Mouse (Mus musculus) liver, embryonic 16.5 days (tissue): ENCODE results near the gene Rbfox2. TPM values are rescaled to one million over a fixed set of nuclear protein-coding genes. Genes with fewer than 3 reads are reported as not detected.

Experiments used
- ATAC-seq: fragments of 200-750 bp; cut with Nextera tagmentation; 2 replicates; pipeline ENCODE4 v1.8.0; 2017; ENCODE audit warnings: low read depth, mild to moderate bottlenecking, moderate number of reproducible peaks, moderate library complexity
- H3K27ac ChIP-seq: fragments of 300-500 bp; sonication (generic); 2 replicates; pipeline ENCODE4 v1.5.1; 2014; ENCODE audit warnings: mild to moderate bottlenecking, low read length
- H3K27me3 ChIP-seq: fragments of 300-500 bp; sonication (generic); 2 replicates; pipeline ENCODE4 v1.6.1; 2014; ENCODE audit warnings: low read depth, low read length, mixed read lengths; ENCODE audit not compliant: control insufficient read depth, insufficient read depth
- H3K36me3 ChIP-seq: fragments of 300-500 bp; sonication (generic); 2 replicates; pipeline ENCODE4 v1.6.1; 2014; ENCODE audit warnings: mild to moderate bottlenecking; ENCODE audit not compliant: control insufficient read depth, insufficient read depth
- H3K4me1 ChIP-seq: fragments of 300-500 bp; sonication (generic); 2 replicates; pipeline ENCODE4 v1.6.1; 2014; ENCODE audit warnings: low read depth, low read length, mixed read lengths; ENCODE audit not compliant: control insufficient read depth
- H3K4me2 ChIP-seq: fragments of 300-500 bp; sonication (generic); 2 replicates; pipeline ENCODE4 v1.6.1; 2014; ENCODE audit warnings: low read depth, low read length, mixed read lengths
- H3K4me3 ChIP-seq: fragments of 300-500 bp; sonication (generic); 2 replicates; pipeline ENCODE4 v1.5.1; 2014; ENCODE audit warnings: low read depth, mild to moderate bottlenecking, low read length
- H3K9ac ChIP-seq: fragments of 300-500 bp; sonication (generic); 2 replicates; pipeline ENCODE4 v1.6.1; 2014; ENCODE audit warnings: low read depth, low read length
- H3K9me3 ChIP-seq: fragments of 300-500 bp; sonication (generic); replicated peaks from 2 replicates; pipeline ENCODE4 v1.6.1; 2016; ENCODE audit warnings: low read length; ENCODE audit not compliant: control insufficient read depth
- WGBS: fragments of 180-500 bp; shearing (Covaris S2); extraction: QIAGEN DNeasy Blood & Tissue Kit; methylation state at CpG from one replicate; pipeline ENCODE4 v1.1.7; 2014; ENCODE audit not compliant: insufficient replicate concordance; 5-methylcytosine and 5-hydroxymethylcytosine counted together
- polyA plus RNA-seq: library from polyadenylated mRNA; unstranded; fragments of >200 nt; fragmentation: Nextera tagmentation; extraction: Ambion mirVana; gene quantifications from 2 replicates; pipeline ENCODE4 v1.2.1, GENCODE M21; 2015

Gene Rbfox2
- polyA plus RNA-seq, 1 experiment from 2014 or later, result 12.7 TPM

DNA sequence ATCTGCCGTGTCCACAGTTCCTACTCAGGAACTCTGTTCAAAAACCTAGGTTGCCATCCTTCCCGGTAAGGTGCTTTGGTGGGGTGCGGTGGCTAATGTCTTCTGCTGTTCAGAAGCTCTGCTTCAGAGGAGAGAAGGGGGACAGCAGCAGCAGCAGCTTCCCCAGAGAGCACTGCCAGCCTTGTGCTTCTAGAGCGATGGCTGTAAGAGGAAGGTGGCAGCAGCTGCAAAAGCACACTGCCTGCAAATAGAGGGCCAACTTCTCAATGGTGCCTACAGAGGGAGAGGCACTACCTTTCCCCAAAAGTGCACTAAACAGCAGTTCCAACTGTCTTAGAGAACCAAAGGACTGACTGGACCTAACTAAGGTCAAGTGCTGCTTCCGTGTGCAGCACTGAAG lies 168.5 kb downstream of the Rbfox2 start:
- Histone ChIP-seq H3K9ac (no peak overlapping the region), H3K4me3 (no peak overlapping the region), H3K4me1 (peaks cover 3% of the 10 kb centered on the region; the same call in 1 of the 2 replicates), H3K9me3 (no peaks in the 10 kb centered on the region), H3K4me2 (no peak overlapping the region), H3K27me3 (no peaks in the 10 kb centered on the region), H3K27ac (0 out of 2 replicates have a peak overlapping the region, but pooled peaks have one; percentile 16), H3K36me3 (no peaks in the 10 kb centered on the region)
- no peak for ATAC-seq
- 66% methylated on average over 5 of the region's 5 CpGs for WGBS

DNA sequence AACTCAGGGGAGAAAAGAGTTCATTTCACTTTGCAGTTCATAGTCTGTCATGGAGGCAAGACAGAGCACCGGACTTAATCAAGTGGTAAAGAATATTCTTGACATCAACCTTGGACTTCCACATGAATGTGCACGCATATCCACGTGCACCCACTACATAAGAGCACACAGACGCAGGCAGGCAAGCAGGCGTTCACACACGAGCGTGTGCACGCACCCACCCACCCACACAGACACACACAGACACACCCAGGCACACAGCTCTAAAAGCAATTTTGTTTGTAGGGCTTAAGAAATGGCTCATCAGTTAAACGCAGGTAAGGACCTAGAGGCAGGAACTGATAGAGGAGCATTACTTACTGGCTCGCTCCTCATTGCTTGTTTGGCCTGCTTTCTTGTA lies 172.3 kb downstream of the Rbfox2 start:
- no peaks in the 10 kb centered on the region for H3K4me1 ChIP-seq
- ATAC-seq, result no peak
- H3K27ac ChIP-seq, result no peak overlapping the region
- WGBS, result 80% methylated on average over 10 of the region's 10 CpGs
- H3K36me3 ChIP-seq, result no peaks in the 10 kb centered on the region
- no peak overlapping the region for H3K4me3 ChIP-seq
- no peaks in the 10 kb centered on the region for H3K27me3 ChIP-seq
- no peaks in the 10 kb centered on the region for H3K9me3 ChIP-seq
- H3K9ac ChIP-seq, result no peak overlapping the region
- no peak overlapping the region for H3K4me2 ChIP-seq

DNA sequence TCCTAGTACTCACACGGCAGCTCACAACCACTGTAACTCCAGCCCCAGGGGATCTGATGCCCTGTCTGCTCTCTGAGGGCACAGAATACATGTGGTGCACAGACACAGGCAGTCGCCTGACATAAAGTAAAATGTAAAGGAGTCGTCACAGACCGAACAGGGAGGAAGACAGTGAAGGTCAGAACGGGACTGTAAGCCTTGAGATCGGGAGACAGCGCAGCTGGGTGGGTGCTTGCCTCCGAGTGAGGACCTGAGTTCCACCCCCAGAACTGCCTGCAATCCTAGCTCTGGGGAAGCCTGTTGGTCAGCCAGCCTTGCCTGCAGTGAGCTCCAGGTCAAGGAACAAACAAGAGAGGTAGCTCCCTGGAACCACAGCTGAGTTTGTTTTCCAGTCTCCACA lies 177.7 kb downstream of the Rbfox2 start:
- Histone ChIP-seq H3K27me3 (no peaks in the 10 kb centered on the region), H3K9ac (no peak overlapping the region), H3K4me1 (no peaks in the 10 kb centered on the region; the same call in 1 of the 2 replicates), H3K4me2 (no peak overlapping the region), H3K4me3 (no peak overlapping the region), H3K36me3 (no peaks in the 10 kb centered on the region), H3K27ac (no peak overlapping the region), H3K9me3 (no peaks in the 10 kb centered on the region)
- ATAC-seq, result no peak
- 70% methylated on average over 8 of the region's 8 CpGs for WGBS

DNA sequence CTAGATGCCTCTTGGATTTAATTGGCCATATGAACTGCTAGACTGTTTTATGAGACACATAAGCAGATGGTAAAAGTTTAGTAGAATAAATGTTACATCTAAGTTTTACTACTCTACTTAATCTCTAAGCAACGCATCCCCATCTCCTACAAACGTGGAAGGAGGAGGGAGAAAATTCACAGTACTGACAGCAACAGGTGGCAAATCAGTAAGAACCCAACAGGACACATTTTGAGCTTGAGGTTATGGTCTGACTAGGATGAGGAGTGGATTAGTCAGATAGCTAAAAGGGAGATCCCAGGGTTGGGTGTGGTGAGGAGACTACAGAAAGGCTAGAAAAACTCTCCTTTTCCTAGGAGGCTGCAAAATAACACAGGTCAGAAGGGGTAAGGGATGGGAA lies 179.1 kb downstream of the Rbfox2 start:
- 55% methylated on average over 2 of the region's 2 CpGs for WGBS
- Histone ChIP-seq H3K36me3 (no peaks in the 10 kb centered on the region), H3K27me3 (no peaks in the 10 kb centered on the region)

DNA sequence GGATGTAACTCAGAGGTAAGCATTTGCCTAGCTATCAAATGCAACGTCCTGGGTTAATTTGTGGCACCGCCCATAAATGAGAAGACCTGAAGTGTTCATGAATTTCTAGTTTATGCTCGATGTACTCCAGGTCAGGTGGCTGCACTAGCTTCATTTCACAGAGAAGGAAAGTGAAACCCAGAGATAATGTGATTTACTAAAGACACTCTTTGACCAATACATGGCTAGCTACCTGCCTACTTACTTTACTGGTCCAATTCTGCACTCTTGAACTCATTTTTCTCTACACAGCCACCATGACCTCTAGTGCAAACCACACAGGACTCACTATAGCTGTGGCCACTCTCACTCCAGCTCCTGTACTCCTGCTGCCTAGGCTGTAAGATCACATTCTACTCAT lies 180.1 kb downstream of the Rbfox2 start:
- 68% methylated on average over 3 of the region's 3 CpGs for WGBS

More for the DNA sequence above, 179.1 kb downstream of the Rbfox2 start:
- Histone ChIP-seq H3K4me3 (no peak overlapping the region), H3K9ac (no peak overlapping the region), H3K9me3 (no peaks in the 10 kb centered on the region), H3K27ac (no peak overlapping the region), H3K4me1 (no peaks in the 10 kb centered on the region; the same call in none of the 2 replicates), H3K4me2 (no peak overlapping the region)
- no peak for ATAC-seq

DNA sequence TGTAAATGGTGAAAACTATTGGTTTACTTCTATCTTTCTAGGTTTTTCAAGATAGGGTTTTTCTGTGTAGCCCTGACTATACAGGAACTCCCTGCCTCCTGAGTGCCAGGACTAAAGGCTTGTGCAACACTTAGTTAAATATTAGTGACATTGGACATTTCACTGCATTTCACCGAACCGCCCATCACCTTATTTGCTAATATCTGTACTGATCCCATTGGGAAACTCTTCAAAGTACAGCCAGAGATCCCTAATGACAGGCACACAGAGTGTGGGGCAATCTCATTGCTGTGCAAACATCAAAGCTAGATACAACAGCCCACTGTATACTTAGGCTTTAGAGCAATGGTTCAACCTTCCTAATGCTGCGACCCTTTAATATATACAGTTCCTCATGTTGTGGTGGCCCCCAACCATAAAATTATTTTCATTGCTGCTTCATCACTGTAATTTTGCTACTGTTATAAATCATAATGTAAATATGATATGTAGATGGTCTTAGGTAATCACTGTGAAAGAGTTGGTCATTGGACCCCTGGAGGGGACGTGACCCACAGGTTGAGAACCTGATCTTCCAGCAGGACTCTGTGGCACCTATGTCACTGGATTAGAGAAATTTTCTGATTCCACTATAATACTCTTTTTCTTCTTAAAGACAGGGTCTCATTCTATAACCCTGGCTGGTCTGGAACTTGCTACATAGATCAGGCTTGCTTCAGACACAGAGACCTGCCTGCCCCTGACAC lies 182.3 kb downstream of the Rbfox2 start:
- no peaks in the 10 kb centered on the region; the same call in none of the 2 replicates for H3K4me1 ChIP-seq
- H3K9ac ChIP-seq, result no peak overlapping the region
- H3K36me3 ChIP-seq, result no peaks in the 10 kb centered on the region
- no peaks in the 10 kb centered on the region for H3K9me3 ChIP-seq
- peak overlapping the region; percentile 81 for H3K27ac ChIP-seq
- no peaks in the 10 kb centered on the region for H3K27me3 ChIP-seq
- no peak overlapping the region for H3K4me2 ChIP-seq
- no peak overlapping the region for H3K4me3 ChIP-seq
- WGBS, result 62% methylated on average over 4 of the region's 4 CpGs
- peak; percentile 95 for ATAC-seq

More for the DNA sequence above, 180.1 kb downstream of the Rbfox2 start:
- no peak for ATAC-seq
- H3K4me1 ChIP-seq, result no peaks in the 10 kb centered on the region; the same call in none of the 2 replicates
- H3K27ac ChIP-seq, result no peak overlapping the region
- no peak overlapping the region for H3K4me3 ChIP-seq
- no peak overlapping the region for H3K9ac ChIP-seq
- H3K4me2 ChIP-seq, result no peak overlapping the region
- no peaks in the 10 kb centered on the region for H3K9me3 ChIP-seq
- no peaks in the 10 kb centered on the region for H3K36me3 ChIP-seq
- no peaks in the 10 kb centered on the region for H3K27me3 ChIP-seq

DNA sequence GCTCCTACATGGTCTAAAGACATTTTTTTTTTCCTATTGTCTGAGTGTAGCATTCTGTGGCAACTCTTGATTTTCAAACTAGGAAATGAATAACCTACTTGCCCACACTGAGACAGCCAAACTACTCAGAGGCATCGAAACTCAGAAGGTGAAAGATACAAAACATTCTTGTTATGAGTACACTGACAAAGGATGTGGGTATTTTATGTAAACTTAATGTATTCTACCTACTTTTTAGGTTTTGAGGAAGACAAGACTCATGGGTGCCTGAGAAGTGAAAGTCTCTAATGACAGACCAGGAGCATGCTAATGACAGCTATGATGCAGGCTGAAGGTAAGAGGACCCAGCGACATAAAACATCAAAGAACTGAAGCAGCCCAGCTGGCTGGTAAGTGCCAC lies 184.0 kb downstream of the Rbfox2 start:
- Histone ChIP-seq H3K27ac (no peak overlapping the region; the same call in 1 of the 2 replicates), H3K36me3 (no peaks in the 10 kb centered on the region), H3K9ac (no peak overlapping the region), H3K4me3 (no peak overlapping the region), H3K4me1 (no peaks in the 10 kb centered on the region; the same call in none of the 2 replicates), H3K4me2 (no peak overlapping the region), H3K27me3 (no peaks in the 10 kb centered on the region), H3K9me3 (no peaks in the 10 kb centered on the region)
- no peak for ATAC-seq
- 52% methylated on average over 2 of the region's 2 CpGs for WGBS

DNA sequence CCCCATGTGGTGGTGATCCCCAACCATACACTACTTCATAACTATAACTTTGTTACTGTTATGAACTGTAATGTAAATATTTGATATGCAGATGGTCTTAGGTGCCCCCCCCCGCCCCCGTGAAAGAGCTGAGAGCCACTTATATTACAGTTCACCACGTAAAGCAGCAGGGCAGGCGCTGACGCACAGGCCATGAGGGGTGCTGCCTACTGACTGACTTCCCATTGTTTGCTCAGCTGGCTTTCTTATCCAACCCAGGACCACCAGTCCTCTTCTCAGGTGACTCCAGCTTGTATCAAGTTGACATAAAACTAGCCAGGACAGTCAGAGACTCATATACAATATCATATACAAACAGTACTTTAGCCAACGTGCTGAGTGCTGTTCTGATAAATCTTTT lies 184.6 kb downstream of the Rbfox2 start:
- Histone ChIP-seq H3K4me1 (no peaks in the 10 kb centered on the region; the same call in none of the 2 replicates), H3K9me3 (no peaks in the 10 kb centered on the region), H3K27ac (no peak overlapping the region), H3K36me3 (no peaks in the 10 kb centered on the region), H3K27me3 (no peaks in the 10 kb centered on the region), H3K9ac (no peak overlapping the region), H3K4me3 (no peak overlapping the region), H3K4me2 (no peak overlapping the region)
- no peak for ATAC-seq
- WGBS, result 42% methylated on average over 6 of the region's 6 CpGs

DNA sequence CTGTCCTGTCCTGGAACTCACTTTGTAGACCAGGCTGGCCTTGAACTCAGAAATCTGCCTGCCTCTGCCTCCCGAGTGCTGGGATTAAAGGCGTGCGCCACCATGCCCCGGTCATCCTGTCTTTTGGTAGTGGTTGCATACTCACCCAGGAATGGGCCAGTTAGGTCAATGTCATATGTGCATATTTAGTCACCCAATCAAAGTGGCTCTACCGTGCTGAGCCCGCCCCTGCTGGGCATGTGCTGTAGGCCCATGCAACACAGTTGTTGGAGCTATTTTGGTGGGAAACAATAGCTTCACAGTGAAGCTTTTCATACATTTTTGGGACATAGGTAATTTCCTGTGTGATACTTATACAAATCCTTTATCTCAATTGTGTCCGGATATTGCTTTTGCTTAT lies 187.1 kb downstream of the Rbfox2 start:
- Histone ChIP-seq H3K4me1 (no peaks in the 10 kb centered on the region; the same call in none of the 2 replicates), H3K9ac (no peak overlapping the region), H3K27ac (no peak overlapping the region), H3K4me3 (no peak overlapping the region), H3K36me3 (no peaks in the 10 kb centered on the region), H3K9me3 (no peaks in the 10 kb centered on the region), H3K4me2 (no peak overlapping the region), H3K27me3 (no peaks in the 10 kb centered on the region)
- ATAC-seq, result no peak
- WGBS, result 72% methylated on average over 7 of the region's 7 CpGs
